Mouse (Mus musculus): ENCODE data around the gene Ston1. TPM values are rescaled to one million over a fixed set of nuclear protein-coding genes. Genes with fewer than 3 reads are reported as not detected.

The Ston1 gene
- total RNA-seq, 2 experiments from 2014 or later = not detected

DNA sequence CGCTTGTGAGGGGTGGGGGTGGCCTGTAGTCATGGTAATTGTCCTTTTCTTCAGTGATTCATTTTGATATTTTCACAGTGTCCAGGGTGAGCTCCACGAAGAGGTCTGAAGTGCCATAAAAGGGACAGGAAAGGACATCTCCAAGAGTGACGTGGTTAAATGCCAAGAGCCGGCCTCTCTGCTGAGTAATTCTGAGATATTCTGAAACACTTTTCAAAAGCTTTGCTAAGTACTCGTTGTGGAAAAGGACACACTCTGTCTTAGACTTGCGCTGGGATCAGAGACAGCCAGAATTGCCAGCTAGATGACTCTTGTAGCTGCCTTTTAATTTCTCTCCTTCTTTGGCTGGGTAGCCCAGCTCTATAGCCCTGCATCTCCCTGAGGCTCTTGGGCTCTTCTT, 61.0 kb downstream of the Ston1 start:
- no peak for ATAC-seq (replicated peaks; ENCODE audit: poor library complexity, severe bottlenecking)

DNA sequence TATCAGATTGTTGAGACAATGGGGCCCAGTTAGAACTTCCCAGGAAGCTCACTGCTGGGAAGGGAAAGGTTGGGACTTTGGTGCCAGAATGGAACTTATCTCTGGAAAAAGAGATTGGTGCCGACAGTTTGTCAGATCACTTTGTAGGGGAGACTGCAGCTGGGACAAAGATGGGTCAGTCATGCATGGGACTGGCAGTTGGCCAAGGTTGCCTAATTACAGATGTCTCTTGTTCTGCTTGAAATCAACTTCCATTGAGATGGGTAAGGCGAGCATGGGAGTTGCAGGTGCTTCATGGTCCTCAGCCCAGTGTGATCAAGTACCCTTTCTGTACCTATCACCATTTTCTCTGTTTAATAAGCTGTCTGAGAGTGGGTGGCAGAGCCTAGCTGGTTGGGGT, 68.6 kb downstream of the Ston1 start:
- no peak for ATAC-seq (replicated peaks; ENCODE audit: poor library complexity, severe bottlenecking)

GRCm38 (mm10) chr17:88668452-88668851, 71.0 kb downstream of the Ston1 start, which contains the start of gene Gtf2a1l:
TSS of gene Gtf2a1l (plus strand) at chr17:88668660.
- peak; percentile 91 for ATAC-seq (replicated peaks; ENCODE audit: poor library complexity, severe bottlenecking)

GRCm38 (mm10) chr17:88669921-88670320, 72.4 kb downstream of the Ston1 start:
- no peak for ATAC-seq (replicated peaks; ENCODE audit: poor library complexity, severe bottlenecking)

DNA sequence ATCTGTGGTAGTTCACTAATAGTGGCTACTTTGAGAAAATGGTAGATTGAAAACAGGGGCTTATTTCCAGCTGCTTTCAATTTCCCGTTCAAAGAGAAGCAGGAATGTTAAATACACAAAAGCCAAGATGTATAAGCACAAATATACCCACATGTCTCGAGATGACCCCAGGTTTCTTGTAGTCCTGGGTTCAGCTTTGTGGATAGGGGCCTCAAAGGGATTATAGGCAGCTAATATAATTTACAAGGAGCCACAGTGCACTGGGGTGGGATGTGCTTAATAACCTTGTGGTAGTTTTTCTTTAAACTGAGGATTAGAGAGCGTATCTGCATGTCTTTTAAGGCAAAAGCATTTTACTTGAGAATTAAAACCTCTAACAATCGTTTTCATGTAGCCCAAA, 73.3 kb downstream of the Ston1 start:
- ATAC-seq (replicated peaks; ENCODE audit: poor library complexity, severe bottlenecking) = no peak

DNA sequence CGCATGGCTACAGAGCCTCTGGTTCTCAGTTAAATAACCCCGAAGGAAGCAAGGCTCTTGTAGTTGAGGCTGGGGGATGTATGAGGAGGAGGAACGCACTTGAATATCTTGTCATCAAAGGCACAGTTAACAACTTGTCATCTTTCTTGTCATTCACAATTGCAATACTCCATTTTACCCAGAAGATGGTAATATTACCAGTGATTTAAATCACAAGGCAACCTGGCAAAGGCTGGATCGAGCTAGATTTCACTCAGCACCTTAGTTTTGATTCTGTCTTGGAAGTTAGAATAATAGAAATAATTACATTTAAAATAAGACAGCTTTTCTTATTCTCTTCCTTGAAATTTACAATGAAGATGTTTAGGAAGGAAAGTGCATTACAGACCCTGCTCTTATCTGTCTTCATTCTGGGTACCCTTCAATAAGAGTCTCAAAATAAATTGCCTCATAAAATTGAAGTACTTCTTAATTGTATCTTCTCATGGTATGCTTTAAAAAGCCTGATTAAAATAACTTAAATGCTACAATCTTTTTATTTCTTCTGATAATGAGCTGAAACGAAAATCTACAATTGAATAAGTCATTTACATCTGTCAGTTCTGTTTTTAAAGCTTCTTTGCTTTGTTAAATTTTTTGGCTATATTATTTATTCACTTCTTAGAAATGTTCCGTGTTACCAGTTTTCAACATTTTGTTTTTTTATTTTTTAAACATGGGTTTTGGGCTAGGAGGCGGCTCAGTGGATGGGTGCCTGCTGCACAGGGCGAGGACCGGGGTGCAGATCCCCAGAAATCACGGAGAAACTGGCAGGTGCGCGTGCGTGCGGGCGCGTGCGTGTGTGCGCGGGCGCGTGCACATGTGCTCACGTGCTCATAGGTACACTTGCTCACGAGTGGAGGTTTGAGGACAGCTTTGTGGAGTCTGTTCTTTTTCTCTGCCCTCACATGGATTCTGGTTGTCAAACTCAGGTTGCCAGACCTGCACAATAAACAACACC, 78.1 kb downstream of the Ston1 start:
- no peak for ATAC-seq (replicated peaks; ENCODE audit: poor library complexity, severe bottlenecking)

GRCm38 (mm10) chr17:88688226-88688625, 90.7 kb downstream of the Ston1 start:
- no peak for ATAC-seq (replicated peaks; ENCODE audit: poor library complexity, severe bottlenecking)

DNA sequence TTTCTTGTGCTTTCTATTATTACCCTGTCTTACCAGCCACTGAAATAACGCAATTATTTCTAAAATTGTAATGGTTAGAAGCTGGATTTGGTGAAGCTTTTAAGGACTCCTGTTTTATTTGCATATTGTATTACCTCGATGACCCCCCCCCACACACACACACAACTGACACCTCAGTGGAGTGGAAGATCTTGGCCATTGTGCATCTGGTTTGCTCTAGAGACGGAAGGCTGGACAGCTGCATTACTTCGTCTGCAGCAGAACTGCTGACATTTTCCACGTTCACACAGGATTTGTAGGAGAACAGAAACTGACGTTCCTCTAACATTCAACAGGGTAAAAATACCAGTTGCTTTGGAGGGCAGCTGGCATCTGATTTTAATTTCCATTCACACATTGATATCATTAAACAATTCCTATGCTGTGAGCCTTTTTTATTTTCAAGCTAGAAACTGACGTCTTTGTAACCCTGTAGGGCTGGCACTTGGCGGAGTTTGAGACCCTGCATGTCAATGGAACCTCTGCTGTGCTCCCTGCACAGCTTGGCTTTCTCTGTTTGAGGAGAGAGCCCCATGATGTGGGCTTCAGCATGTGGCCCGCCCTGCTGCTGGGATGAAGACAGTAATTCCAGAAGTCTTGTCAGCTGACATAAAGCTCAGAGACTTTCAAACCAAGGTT, 99.3 kb downstream of the Ston1 start:
- ATAC-seq (replicated peaks; ENCODE audit: poor library complexity, severe bottlenecking) = no peak

DNA sequence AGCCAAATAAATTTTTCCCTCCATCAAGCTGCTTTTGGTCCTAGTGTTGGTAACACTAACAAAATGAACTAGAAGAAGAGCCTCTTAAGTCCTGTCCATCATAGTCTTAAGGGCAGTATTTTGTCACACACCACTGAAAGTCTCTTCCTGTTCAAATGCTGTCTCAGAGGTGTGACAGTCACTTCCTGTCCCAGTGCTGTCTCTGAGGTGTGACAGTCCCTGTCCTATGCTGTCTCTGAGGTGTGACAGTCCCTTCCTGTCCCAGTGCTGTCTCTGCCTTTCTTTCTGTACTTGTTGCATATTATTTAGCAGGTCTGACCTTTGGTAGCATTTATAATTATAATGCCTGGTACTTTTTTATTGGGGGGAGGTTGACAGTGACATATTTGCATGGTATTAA, 103.4 kb downstream of the Ston1 start:
- ATAC-seq (replicated peaks; ENCODE audit: poor library complexity, severe bottlenecking) = no peak

- ATAC-seq (replicated peaks; ENCODE audit: poor library complexity, severe bottlenecking) = no peak
Observed at GRCm38 (mm10) chr17:88702345-88702744, 104.9 kb downstream of the Ston1 start.

DNA sequence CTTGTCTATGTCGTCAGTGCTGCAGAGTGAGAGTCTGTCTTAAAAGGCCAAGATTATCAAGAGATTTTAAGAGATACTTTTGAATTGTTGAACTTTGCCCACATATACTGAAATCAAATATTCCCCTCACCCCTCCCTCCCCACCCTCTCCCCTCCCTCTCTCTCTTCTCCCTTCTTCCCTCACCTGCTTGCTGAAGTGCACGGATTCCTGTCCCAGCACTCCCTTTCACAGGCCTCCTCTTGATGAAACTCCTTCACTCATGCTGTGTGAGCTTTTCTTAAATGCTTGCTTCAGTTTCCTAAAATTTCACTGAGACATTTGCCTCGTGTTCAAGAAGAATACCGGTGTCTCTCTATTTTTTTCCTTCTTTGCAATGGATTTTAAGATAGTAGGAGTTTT, 105.6 kb downstream of the Ston1 start:
- ATAC-seq (replicated peaks; ENCODE audit: poor library complexity, severe bottlenecking) = no peak

DNA sequence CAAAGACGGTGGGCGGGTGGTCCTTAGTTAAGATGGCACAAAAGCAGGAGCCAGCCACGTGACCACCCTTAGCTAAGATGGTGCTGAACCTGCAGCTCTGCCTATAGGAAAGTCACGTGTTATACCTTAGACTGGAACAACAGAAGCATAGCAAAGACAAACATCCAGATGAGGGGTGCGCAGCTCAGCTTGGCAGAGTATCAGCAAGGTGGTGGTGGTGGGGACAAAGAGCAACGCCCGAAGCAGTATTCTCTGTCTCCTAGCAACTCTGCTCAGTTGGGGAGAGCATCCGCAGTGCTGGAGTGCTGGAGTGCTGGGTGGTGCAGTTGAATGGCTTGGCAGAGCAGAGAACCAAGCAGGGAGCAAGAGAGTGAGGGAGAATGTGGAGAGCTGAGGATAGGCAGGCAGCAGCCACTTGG, 108.8 kb downstream of the Ston1 start:
- ATAC-seq (replicated peaks; ENCODE audit: poor library complexity, severe bottlenecking) = no peak

Other genes starting within 250 kb of the Ston1 start
- gene Foxn2, start 157.0 kb upstream of the Ston1 start, total RNA-seq (2014; fragmentation: Nextera tagmentation) = 33.1 and 34.4 TPM in 2 replicates
- gene Foxn2, start 157.0 kb upstream of the Ston1 start, total RNA-seq (2017) = 45.1 and 49.9 TPM in 2 replicates
- gene Ppp1r21, start 67.6 kb upstream of the Ston1 start, total RNA-seq (2014; fragmentation: Nextera tagmentation) = 56.3 and 72.2 TPM in 2 replicates
- 58.0 and 81.3 TPM in 2 replicates for gene Ppp1r21, start 67.6 kb upstream of the Ston1 start, total RNA-seq (2017)
- gene Gtf2a1l, start 71.0 kb downstream of the Ston1 start, total RNA-seq (2014; fragmentation: Nextera tagmentation) = not detected in 2 replicates
- not detected in 2 replicates for gene Gtf2a1l, start 71.0 kb downstream of the Ston1 start, total RNA-seq (2017)
- gene Lhcgr, start 194.3 kb downstream of the Ston1 start, total RNA-seq (2014; fragmentation: Nextera tagmentation) = not detected in 2 replicates
- not detected in 2 replicates for gene Lhcgr, start 194.3 kb downstream of the Ston1 start, total RNA-seq (2017)